Mouse (Mus musculus): Measurements from ENCODE around the gene Entpd1. TPM values are rescaled to one million over a fixed set of nuclear protein-coding genes. Genes with fewer than 3 reads are reported as not detected.

The Entpd1 gene
- polyA plus RNA-seq, 1 experiment, result 8.4 TPM

- no peaks in the 10 kb centered on the region for H3K4me1 ChIP-seq (ENCODE audit: control insufficient read depth, insufficient read depth, low read length)
- H3K27me3 ChIP-seq (replicated peaks; ENCODE audit: control insufficient read depth, insufficient read depth, low read length), result no peaks in the 10 kb centered on the region
- TF ChIP-seq POLR2A (IDR thresholded peaks at IDR 0.05; ENCODE audit: low read depth, low read length), result no peak
- TF ChIP-seq CTCF (conservative IDR thresholded peaks at IDR 0.05; ENCODE audit: insufficient read depth, insufficient read length, low read depth, low read length), result no peak
- DNase-seq, result no peak
- no peak overlapping the region for H3K4me3 ChIP-seq (ENCODE audit: insufficient read depth, low read depth, low read length)
- H3K36me3 ChIP-seq (ENCODE audit: control insufficient read depth, insufficient read depth, low read length), result no peaks in the 10 kb centered on the region
- WGBS, result 81% methylated on average over 5 of the region's 5 CpGs
- no peak overlapping the region for H3K27ac ChIP-seq (ENCODE audit: insufficient read depth, low read depth, low read length)
These were observed 44.0 kb downstream of the Entpd1 start for GRCm38 (mm10) chr19:40656207-40656606.

- H3K4me3 ChIP-seq (ENCODE audit: insufficient read depth, low read depth, low read length), result no peak overlapping the region
- no peak for TF ChIP-seq POLR2A (IDR thresholded peaks at IDR 0.05; ENCODE audit: low read depth, low read length)
- no peak for TF ChIP-seq CTCF (conservative IDR thresholded peaks at IDR 0.05; ENCODE audit: insufficient read depth, insufficient read length, low read depth, low read length)
- H3K27me3 ChIP-seq (replicated peaks; ENCODE audit: control insufficient read depth, insufficient read depth, low read length), result no peaks in the 10 kb centered on the region
- H3K27ac ChIP-seq (ENCODE audit: insufficient read depth, low read depth, low read length), result no peak overlapping the region
- no peaks in the 10 kb centered on the region for H3K4me1 ChIP-seq (ENCODE audit: control insufficient read depth, insufficient read depth, low read length)
- DNase-seq, result no peak
- WGBS, result 64% methylated on average over 6 of the region's 6 CpGs
- no peaks in the 10 kb centered on the region for H3K36me3 ChIP-seq (ENCODE audit: control insufficient read depth, insufficient read depth, low read length)
These were observed 46.1 kb downstream of the Entpd1 start for GRCm38 (mm10) chr19:40658281-40658680.

GRCm38 (mm10) chr19:40658935-40659334, 46.8 kb downstream of the Entpd1 start:
- H3K4me1 ChIP-seq (ENCODE audit: control insufficient read depth, insufficient read depth, low read length), result no peaks in the 10 kb centered on the region
- TF ChIP-seq POLR2A (IDR thresholded peaks at IDR 0.05; ENCODE audit: low read depth, low read length), result no peak
- TF ChIP-seq CTCF (conservative IDR thresholded peaks at IDR 0.05; ENCODE audit: insufficient read depth, insufficient read length, low read depth, low read length), result no peak
- no peak for DNase-seq
- H3K36me3 ChIP-seq (ENCODE audit: control insufficient read depth, insufficient read depth, low read length), result no peaks in the 10 kb centered on the region
- no peaks in the 10 kb centered on the region for H3K27me3 ChIP-seq (replicated peaks; ENCODE audit: control insufficient read depth, insufficient read depth, low read length)
- H3K4me3 ChIP-seq (ENCODE audit: insufficient read depth, low read depth, low read length), result no peak overlapping the region
- WGBS, result 44% methylated on average over 5 of the region's 5 CpGs
- no peak overlapping the region for H3K27ac ChIP-seq (ENCODE audit: insufficient read depth, low read depth, low read length)

- peak overlapping the region; percentile 61 for H3K27ac ChIP-seq (ENCODE audit: insufficient read depth, low read depth, low read length)
- H3K36me3 ChIP-seq (ENCODE audit: control insufficient read depth, insufficient read depth, low read length), result no peaks in the 10 kb centered on the region
- no peak for TF ChIP-seq POLR2A (IDR thresholded peaks at IDR 0.05; ENCODE audit: low read depth, low read length)
- TF ChIP-seq CTCF (conservative IDR thresholded peaks at IDR 0.05; ENCODE audit: insufficient read depth, insufficient read length, low read depth, low read length), result no peak
- H3K4me3 ChIP-seq (ENCODE audit: insufficient read depth, low read depth, low read length), result peak overlapping the region; percentile 54
- DNase-seq, result peak; percentile 59
- no peaks in the 10 kb centered on the region for H3K4me1 ChIP-seq (ENCODE audit: control insufficient read depth, insufficient read depth, low read length)
- 1% methylated on average over 16 of the region's 16 CpGs for WGBS
- H3K27me3 ChIP-seq (replicated peaks; ENCODE audit: control insufficient read depth, insufficient read depth, low read length), result no peaks in the 10 kb centered on the region
These were observed 47.7 kb downstream of the Entpd1 start for GRCm38 (mm10) chr19:40659651-40660478.

GRCm38 (mm10) chr19:40660510-40660909, 48.3 kb downstream of the Entpd1 start:
- Histone ChIP-seq H3K4me3 (ENCODE audit: insufficient read depth, low read depth, low read length) (peak overlapping the region; percentile 54), H3K27me3 (replicated peaks; ENCODE audit: control insufficient read depth, insufficient read depth, low read length) (no peaks in the 10 kb centered on the region), H3K36me3 (ENCODE audit: control insufficient read depth, insufficient read depth, low read length) (no peaks in the 10 kb centered on the region), H3K27ac (ENCODE audit: insufficient read depth, low read depth, low read length) (peak overlapping the region; percentile 61), H3K4me1 (ENCODE audit: control insufficient read depth, insufficient read depth, low read length) (no peaks in the 10 kb centered on the region)
- no peak for TF ChIP-seq POLR2A (IDR thresholded peaks at IDR 0.05; ENCODE audit: low read depth, low read length)
- no peak for TF ChIP-seq CTCF (conservative IDR thresholded peaks at IDR 0.05; ENCODE audit: insufficient read depth, insufficient read length, low read depth, low read length)
- no peak for DNase-seq
- WGBS, result 22% methylated on average over 9 of the region's 9 CpGs

GRCm38 (mm10) chr19:40661108-40661507, 48.9 kb downstream of the Entpd1 start:
- peak overlapping the region; percentile 54 for H3K4me3 ChIP-seq (ENCODE audit: insufficient read depth, low read depth, low read length)
- H3K27me3 ChIP-seq (replicated peaks; ENCODE audit: control insufficient read depth, insufficient read depth, low read length), result no peaks in the 10 kb centered on the region
- WGBS, result 81% methylated on average over 2 of the region's 2 CpGs
- H3K27ac ChIP-seq (ENCODE audit: insufficient read depth, low read depth, low read length), result peak overlapping the region; percentile 61
- DNase-seq, result peak; percentile 67
- TF ChIP-seq CTCF (conservative IDR thresholded peaks at IDR 0.05; ENCODE audit: insufficient read depth, insufficient read length, low read depth, low read length) (no peak), POLR2A (IDR thresholded peaks at IDR 0.05; ENCODE audit: low read depth, low read length) (no peak)
- no peaks in the 10 kb centered on the region for H3K4me1 ChIP-seq (ENCODE audit: control insufficient read depth, insufficient read depth, low read length)
- no peaks in the 10 kb centered on the region for H3K36me3 ChIP-seq (ENCODE audit: control insufficient read depth, insufficient read depth, low read length)

- 84% methylated on average over 6 of the region's 6 CpGs for WGBS
- 0 out of 2 replicates have a peak overlapping the region, but pooled peaks have one; percentile 8 for H3K4me3 ChIP-seq (ENCODE audit: insufficient read depth, low read depth, low read length)
- H3K36me3 ChIP-seq (ENCODE audit: control insufficient read depth, insufficient read depth, low read length), result no peaks in the 10 kb centered on the region
- no peaks in the 10 kb centered on the region for H3K27me3 ChIP-seq (replicated peaks; ENCODE audit: control insufficient read depth, insufficient read depth, low read length)
- no peak for DNase-seq
- no peaks in the 10 kb centered on the region for H3K4me1 ChIP-seq (ENCODE audit: control insufficient read depth, insufficient read depth, low read length)
- no peak overlapping the region for H3K27ac ChIP-seq (ENCODE audit: insufficient read depth, low read depth, low read length)
- TF ChIP-seq POLR2A (IDR thresholded peaks at IDR 0.05; ENCODE audit: low read depth, low read length), result no peak
- TF ChIP-seq CTCF (conservative IDR thresholded peaks at IDR 0.05; ENCODE audit: insufficient read depth, insufficient read length, low read depth, low read length), result no peak
These were observed 49.7 kb downstream of the Entpd1 start for GRCm38 (mm10) chr19:40661874-40662273.

Data from kidney, adult 2 months (tissue).